Mouse (Mus musculus): ENCODE results near the gene Mmp28.

The Mmp28 gene

GRCm38 (mm10) chr11:83409087-83409754 is 53.6 kb downstream of the Mmp28 start, which contains the start of gene Rasl10b:
Gene Rasl10b (plus strand): TSS chr11:83409137.
- DNase-seq (ENCODE audit: extremely low read depth, insufficient read length, low spot score): no peak

GRCm38 (mm10) chr11:83408242-83408641 is 54.6 kb downstream of the Mmp28 start:
- no peak for DNase-seq (ENCODE audit: extremely low read depth, insufficient read length, low spot score)

GRCm38 (mm10) chr11:83406391-83406790 is 56.5 kb downstream of the Mmp28 start:
- DNase-seq (ENCODE audit: extremely low read depth, insufficient read length, low spot score): no peak

- no peak for DNase-seq (ENCODE audit: extremely low read depth, insufficient read length, low spot score)
Observed at GRCm38 (mm10) chr11:83403787-83404186, 59.1 kb downstream of the Mmp28 start.

GRCm38 (mm10) chr11:83398724-83399123 is 64.1 kb downstream of the Mmp28 start:
- no peak for DNase-seq (ENCODE audit: extremely low read depth, insufficient read length, low spot score)

- no peak for DNase-seq (ENCODE audit: extremely low read depth, insufficient read length, low spot score)
Observed at GRCm38 (mm10) chr11:83397626-83398025, 65.2 kb downstream of the Mmp28 start.

- no peak for DNase-seq (ENCODE audit: extremely low read depth, insufficient read length, low spot score)
Observed at GRCm38 (mm10) chr11:83394802-83395439, 68.0 kb downstream of the Mmp28 start.

GRCm38 (mm10) chr11:83393062-83393461 is 69.8 kb downstream of the Mmp28 start:
- no peak for DNase-seq (ENCODE audit: extremely low read depth, insufficient read length, low spot score)

All from 3134 (cell line).